Mouse (Mus musculus) left cerebral cortex, postnatal 4 days (tissue): ENCODE measurements around the gene Gpr182. TPM values are rescaled to one million over a fixed set of nuclear protein-coding genes. Genes with fewer than 3 reads are reported as not detected.

ENCODE experiments used
- DNase-seq: peaks from one replicate; pipeline ENCODE4 v3.0.0-alpha.2; 2022
- intact Hi-C: fragments of 180-260 bp; cut with DNase I; formaldehyde crosslinking; loops from one replicate; pipeline ENCODE4 v1.15.1; 2025
- total RNA-seq, 2 experiments: library from RNA; stranded (reverse); gene quantifications; 2 replicates each; pipeline ENCODE4 v1.2.3; 2021

Gpr182 gene
- total RNA-seq, 2 experiments from 2014 or later, result 1.1 to 1.4 TPM

- DNase-seq, result no peak
- intact Hi-C loops, result no loop called here
Measured at GRCm38 (mm10) chr10:127703299-127703698, 48.2 kb downstream of the Gpr182 start.

- no peak for DNase-seq
- intact Hi-C loops, result no loop called here
Measured at GRCm38 (mm10) chr10:127698966-127699365, 52.6 kb downstream of the Gpr182 start.

Other genes starting within 250 kb of the Gpr182 start
- 1 to 10 TPM; 4.9 to 7.5 TPM for gene Ndufa4l2, start 236.8 kb downstream of the Gpr182 start, total RNA-seq
- 10 to 100 TPM; 39.7 to 39.9 TPM for gene Shmt2, start 229.3 kb downstream of the Gpr182 start, total RNA-seq
- gene Nxph4, start 217.2 kb downstream of the Gpr182 start, total RNA-seq, result 10 to 100 TPM; 12.9 to 14.4 TPM
- gene Lrp1, start 130.6 kb downstream of the Gpr182 start, total RNA-seq, result 100 to 1,000 TPM; 286 to 296 TPM
- gene Stat6, start 108.7 kb downstream of the Gpr182 start, total RNA-seq, result 1 to 10 TPM; 6.0 to 6.1 TPM
- 1 to 10 TPM; 4.8 to 5.6 TPM for gene Nemp1, start 84.8 kb downstream of the Gpr182 start, total RNA-seq
- 10 to 100 TPM; 21.5 to 21.9 TPM for gene Nab2, start 83.2 kb downstream of the Gpr182 start, total RNA-seq
- gene Myo1a, start 46.6 kb downstream of the Gpr182 start, total RNA-seq, result under 1 TPM; 0.46 to 0.82 TPM
- 1 to 10 TPM; 2.8 to 4.3 TPM for gene Tac2, start 27.3 kb downstream of the Gpr182 start, total RNA-seq
- 10 to 100 TPM; 14.5 to 15.1 TPM for gene Zbtb39, start 12.2 kb downstream of the Gpr182 start, total RNA-seq
- under 1 TPM; 0.22 TPM for gene Rdh1, start 8.0 kb upstream of the Gpr182 start, total RNA-seq
- not detected for gene Rdh16f1, start 8.1 kb upstream of the Gpr182 start, total RNA-seq
- gene Rdh9, start 24.7 kb upstream of the Gpr182 start, total RNA-seq, result under 1 TPM; 0.60 to 0.72 TPM
- under 1 TPM in 1 of 2 experiments, not detected in 1; 0.12 TPM for gene Rdh16, start 49.4 kb upstream of the Gpr182 start, total RNA-seq
- not detected for gene Rdh19, start 98.2 kb upstream of the Gpr182 start, total RNA-seq
- not detected for gene Rdh16f2, start 114.7 kb upstream of the Gpr182 start, total RNA-seq
- not detected for gene Rdh7, start 137.1 kb upstream of the Gpr182 start, total RNA-seq
- gene Sdr9c7, start 146.8 kb upstream of the Gpr182 start, total RNA-seq, result not detected